Comparison of ENCODE assay signal across 25 mouse cellular contexts in genomic region chr14:61436866-61437265, GRCm38 (mm10).
"Had no signal": no experiment of that assay in that cellular context is flagged by ENCODE, and none has a peak within 500 bp of the region (broad histone marks: within the 10 kb centered on the region; RNA-seq: fewer than 3 reads in every experiment).

No protein-coding gene starts in this region.

- H3K4me3 ChIP-seq: heart, adult 2 months; heart, embryonic 13.5 days; heart, embryonic 15.5 days; hindbrain, embryonic 13.5 days; hindbrain, embryonic 15.5 days; kidney, embryonic 15.5 days; layer of hippocampus, adult 2 months; left cerebral cortex, adult 2 months; limb, embryonic 13.5 days; limb, embryonic 15.5 days; liver, embryonic 13.5 days had no signal

- H3K27me3 ChIP-seq: heart, embryonic 13.5 days; heart, embryonic 15.5 days; hindbrain, embryonic 13.5 days; hindbrain, embryonic 15.5 days; kidney, embryonic 15.5 days; limb, embryonic 13.5 days; limb, embryonic 15.5 days; liver, embryonic 13.5 days had no signal

- H3K9me3 ChIP-seq: heart, embryonic 13.5 days; heart, embryonic 15.5 days; hindbrain, embryonic 13.5 days; hindbrain, embryonic 15.5 days; kidney, embryonic 15.5 days; limb, embryonic 13.5 days; limb, embryonic 15.5 days; liver, embryonic 13.5 days had no signal

- ATAC-seq: hindbrain, postnatal 0 days; intestine, embryonic 16.5 days had no signal

- H3K9ac ChIP-seq: heart, embryonic 13.5 days; heart, embryonic 15.5 days; hindbrain, embryonic 13.5 days; hindbrain, embryonic 15.5 days; kidney, embryonic 15.5 days; limb, embryonic 13.5 days; limb, embryonic 15.5 days; liver, embryonic 13.5 days had no signal

- DNase-seq: gastrocnemius, postnatal 14 days; gastrocnemius, postnatal 36 days; heart, adult 2 months; heart, postnatal 14 days; heart, postnatal 36 days; kidney, adult 11 months; kidney, adult 2 months; kidney, adult 9 months; kidney, postnatal 14 days; kidney, postnatal 4 days; left cerebral cortex, postnatal 4 days; liver, embryonic 13.5 days had no signal

- H3K4me2 ChIP-seq: heart, embryonic 11.5 days; heart, embryonic 13.5 days; heart, embryonic 15.5 days; kidney, embryonic 15.5 days; limb, embryonic 13.5 days; limb, embryonic 15.5 days had no signal

- H3K27ac ChIP-seq: heart, adult 2 months; heart, embryonic 13.5 days; heart, embryonic 15.5 days; hindbrain, embryonic 13.5 days; hindbrain, embryonic 15.5 days; hindbrain, postnatal 0 days; kidney, embryonic 15.5 days; kidney, postnatal 0 days; layer of hippocampus, adult 2 months; left cerebral cortex, adult 2 months; limb, embryonic 13.5 days; limb, embryonic 15.5 days had no signal

- H3K36me3 ChIP-seq: heart, embryonic 13.5 days; heart, embryonic 15.5 days; hindbrain, embryonic 13.5 days; hindbrain, embryonic 15.5 days; kidney, embryonic 15.5 days; limb, embryonic 13.5 days; limb, embryonic 15.5 days had no signal
